9 mouse cellular contexts compared by ENCODE assay signal in the genomic region with DNA sequence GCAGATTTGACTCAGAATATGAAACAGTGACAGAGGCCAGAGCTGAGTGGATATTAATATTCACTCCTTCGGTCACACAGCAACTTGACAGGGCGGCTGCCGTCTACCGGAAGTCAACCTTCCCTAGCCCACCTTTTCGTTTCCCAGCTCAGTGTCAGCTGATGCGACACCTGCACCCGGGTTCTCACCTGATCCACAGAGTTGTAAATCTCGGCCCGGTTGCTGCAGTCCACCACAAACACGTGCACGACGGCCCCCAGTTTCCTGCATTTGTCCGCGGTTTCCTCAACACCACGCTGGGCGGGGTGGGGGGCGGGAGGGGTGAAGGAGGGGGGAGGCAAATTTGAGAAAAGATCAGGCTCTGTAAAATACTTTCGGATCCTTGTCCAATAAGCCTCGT. TPM values are rescaled to one million over a fixed set of nuclear protein-coding genes. Genes with fewer than 3 reads are reported as not detected.
DNase-seq lines count a peak whose midpoint lies in the region; ATAC-seq and TF ChIP-seq lines count a peak whose summit lies in the region.
"Had no signal": no experiment of that assay in that cellular context is flagged by ENCODE, and none has a peak within 500 bp of the region (broad histone marks: within the 10 kb centered on the region; RNA-seq: fewer than 3 reads in every experiment).

No protein-coding gene starts in this region.

- TF ChIP-seq RAD21 in CH12.LX (IDR thresholded peaks at IDR 0.05; ENCODE audit: low read depth, low read length) = no peak

- no peaks in the 10 kb centered on the region for H3K79me2 ChIP-seq in CH12.LX (replicated peaks; ENCODE audit: control insufficient read depth, extremely low read depth, insufficient read depth, poor library complexity, severe bottlenecking)

- no peaks in the 10 kb centered on the region for H3K27me3 ChIP-seq in kidney, embryonic 16.5 days (ENCODE audit: insufficient read depth, low read length)
- H3K27me3 ChIP-seq in CH12.LX (replicated peaks) = no peaks in the 10 kb centered on the region
- peaks cover 37% of the 10 kb centered on the region for H3K27me3 ChIP-seq in megakaryocyte, embryonic 14.5 days (replicated peaks)
- H3K27me3 ChIP-seq in midbrain, embryonic 10.5 days (ENCODE audit: low read depth, poor library complexity, severe bottlenecking) = no peaks in the 10 kb centered on the region
- H3K27me3 ChIP-seq: hindbrain, embryonic 13.5 days; neural tube, embryonic 13.5 days had no signal

- H3K9me3 ChIP-seq in kidney, embryonic 16.5 days (ENCODE audit: low read length) = no peaks in the 10 kb centered on the region
- H3K9me3 ChIP-seq in CH12.LX (replicated peaks; ENCODE audit: low read length) = no peaks in the 10 kb centered on the region
- no peaks in the 10 kb centered on the region for H3K9me3 ChIP-seq in megakaryocyte, embryonic 14.5 days
- H3K9me3 ChIP-seq in midbrain, embryonic 10.5 days (replicated peaks) = no peaks in the 10 kb centered on the region
- H3K9me3 ChIP-seq: hindbrain, embryonic 13.5 days; neural tube, embryonic 13.5 days had no signal

- peak overlapping the region; percentile 18; the same call in 1 of the 2 replicates for H3K4me3 ChIP-seq in kidney, embryonic 16.5 days (ENCODE audit: low read length)
- peak overlapping the region in 2 of 3 experiments; percentile 7 to 60 for H3K4me3 ChIP-seq in CH12.LX (replicated peaks in 1 of 3; ENCODE audit: low read depth in 2 of 3, low read length in 2 of 3, poor library complexity in 1 of 3)
- peak overlapping the region; percentile 64 for H3K4me3 ChIP-seq in megakaryocyte, embryonic 14.5 days (replicated peaks)
- H3K4me3 ChIP-seq in midbrain, embryonic 10.5 days = no peak overlapping the region
- H3K4me3 ChIP-seq: hindbrain, embryonic 13.5 days; neural tube, embryonic 13.5 days had no signal

- H3K9ac ChIP-seq in kidney, embryonic 16.5 days (replicated peaks; ENCODE audit: low read length) = no peak overlapping the region
- peak overlapping the region; percentile 51 for H3K9ac ChIP-seq in CH12.LX (ENCODE audit: insufficient read depth, low read depth)
- H3K9ac ChIP-seq: hindbrain, embryonic 13.5 days; neural tube, embryonic 13.5 days had no signal

- 48% methylated on average over 19 of the region's 19 CpGs for WGBS in kidney, embryonic 16.5 days
- 78% methylated on average over 19 of the region's 19 CpGs for WGBS in midbrain, embryonic 10.5 days

- intact Hi-C loops in gastrocnemius, postnatal 14 days (cut with DNase I; ENCODE audit: low total_unique reads) = no loop called here

- no peak for TF ChIP-seq POLR2A in CH12.LX (IDR thresholded peaks at IDR 0.05; ENCODE audit: low read depth, low read length)

- no peak for TF ChIP-seq EP300 in CH12.LX (IDR thresholded peaks at IDR 0.05; ENCODE audit: low read length)

- H3K4me2 ChIP-seq in kidney, embryonic 16.5 days (replicated peaks; ENCODE audit: low read depth, low read length) = peak overlapping the region; percentile 39
- H3K4me2 ChIP-seq in CH12.LX (ENCODE audit: insufficient read depth, low read depth, poor library complexity, severe bottlenecking) = peak overlapping the region; percentile 63
- H3K4me2 ChIP-seq: hindbrain, embryonic 13.5 days; neural tube, embryonic 13.5 days had no signal

- in situ Hi-C loops in CH12.LX (cut with MboI; ENCODE audit: low pct_ligation_motif_present, low pct_unique_long_range_greater_than_20kb, low sequenced_read_pairs) = no loop called here

- ATAC-seq in kidney, embryonic 16.5 days (ENCODE audit: low FRiP score, low TSS enrichment) = no peak
- ATAC-seq in granulocyte monocyte progenitor cell, adult 5-6 weeks (replicated peaks; ENCODE audit: poor library complexity, severe bottlenecking) = peak; percentile 47

- H3K4me1 ChIP-seq in kidney, embryonic 16.5 days (ENCODE audit: insufficient read depth, low read length) = no peaks in the 10 kb centered on the region
- 0 out of 4 replicates have a peak, but pooled peaks cover 3 to 5% of the 10 kb centered on the region in 2 experiments for H3K4me1 ChIP-seq in CH12.LX (ENCODE audit: control insufficient read depth in 1 of 2, insufficient read depth in 2 of 2)
- H3K4me1 ChIP-seq in megakaryocyte, embryonic 14.5 days = peaks cover 8% of the 10 kb centered on the region
- H3K4me1 ChIP-seq in midbrain, embryonic 10.5 days = no peaks in the 10 kb centered on the region
- H3K4me1 ChIP-seq: hindbrain, embryonic 13.5 days; neural tube, embryonic 13.5 days had no signal

- dilution Hi-C loops in CH12.LX (cut with MboI; ENCODE audit: extremely low pct_ligation_motif_present, extremely low pct_unique_long_range_greater_than_20kb, low sequenced_read_pairs) = no loop called here

- H3K27ac ChIP-seq in kidney, embryonic 16.5 days (ENCODE audit: low read length) = no peak overlapping the region
- no peak overlapping the region for H3K27ac ChIP-seq in CH12.LX (ENCODE audit: insufficient read depth, low read depth)
- no peak overlapping the region for H3K27ac ChIP-seq in midbrain, embryonic 10.5 days (replicated peaks)
- H3K27ac ChIP-seq: hindbrain, embryonic 13.5 days; neural tube, embryonic 13.5 days had no signal

- no peaks in the 10 kb centered on the region for H3K36me3 ChIP-seq in kidney, embryonic 16.5 days (ENCODE audit: insufficient read depth, low read length)
- H3K36me3 ChIP-seq in CH12.LX (replicated peaks in 1 of 2; ENCODE audit: control insufficient read depth in 1 of 2, insufficient read depth in 1 of 2, low read length in 1 of 2) = no peaks in the 10 kb centered on the region
- H3K36me3 ChIP-seq in megakaryocyte, embryonic 14.5 days (replicated peaks; ENCODE audit: low read length) = no peaks in the 10 kb centered on the region
- H3K36me3 ChIP-seq in midbrain, embryonic 10.5 days = no peaks in the 10 kb centered on the region
- H3K36me3 ChIP-seq: hindbrain, embryonic 13.5 days; neural tube, embryonic 13.5 days had no signal

- DNase-seq in kidney, adult 11 months = no peak
- no peak for DNase-seq in CH12.LX (ENCODE audit: extremely low read depth)
- DNase-seq in midbrain, embryonic 10.5 days (ENCODE audit: low spot score) = no peak
- DNase-seq in gastrocnemius, postnatal 14 days = no peak

- TF ChIP-seq CTCF in CH12.LX (conservative IDR thresholded peaks at IDR 0.05 in 1 of 2, IDR thresholded peaks at IDR 0.05 in 1 of 2; ENCODE audit: low read depth in 2 of 2, low read length in 2 of 2) = no peak

TF ChIP-seq in CH12.LX, 34 proteins besides CTCF, POLR2A, EP300 and RAD21 (continues in another document):
- TF ChIP-seq SMC3 (IDR thresholded peaks at IDR 0.05; ENCODE audit: low read depth, low read length) = no peak
- TF ChIP-seq RCOR1 (conservative IDR thresholded peaks at IDR 0.05; ENCODE audit: low read depth, low read length) = no peak
- no peak for TF ChIP-seq CHD2 (IDR thresholded peaks at IDR 0.05; ENCODE audit: low read length)
- TF ChIP-seq UBTF (IDR thresholded peaks at IDR 0.05; ENCODE audit: low read depth, low read length) = no peak
- no peak for TF ChIP-seq MAZ (IDR thresholded peaks at IDR 0.05; ENCODE audit: low read depth, low read length)
- no peak for TF ChIP-seq ZC3H11A (IDR thresholded peaks at IDR 0.05; ENCODE audit: low read depth, low read length)
- TF ChIP-seq MYC (IDR thresholded peaks at IDR 0.05; ENCODE audit: low read depth, low read length) = no peak
- TF ChIP-seq ZNF384 (IDR thresholded peaks at IDR 0.05; ENCODE audit: low read depth, low read length) = no peak
- no peak for TF ChIP-seq ZKSCAN1 (IDR thresholded peaks at IDR 0.05; ENCODE audit: borderline replicate concordance, low read depth, low read length)
- TF ChIP-seq TBP (conservative IDR thresholded peaks at IDR 0.05; ENCODE audit: low read depth, low read length) = no peak
- no peak for TF ChIP-seq POLR2AphosphoS2 (IDR thresholded peaks at IDR 0.05; ENCODE audit: low read depth, low read length)
- TF ChIP-seq IRF4 (IDR thresholded peaks at IDR 0.05; ENCODE audit: low read depth, low read length) = peak; percentile 21; the same call in 1 of the 2 replicates
- TF ChIP-seq BHLHE40 (IDR thresholded peaks at IDR 0.05; ENCODE audit: low read depth, low read length) = peak; percentile 80
- TF ChIP-seq GABPA (IDR thresholded peaks at IDR 0.05; ENCODE audit: insufficient replicate concordance, low read depth, low read length) = no peak
- TF ChIP-seq JUND (conservative IDR thresholded peaks at IDR 0.05; ENCODE audit: low read depth, low read length) = no peak
- no peak for TF ChIP-seq TCF12 (IDR thresholded peaks at IDR 0.05; ENCODE audit: low read depth, low read length)
- no peak for TF ChIP-seq ETS1 (conservative IDR thresholded peaks at IDR 0.05; ENCODE audit: low read depth, low read length)
- TF ChIP-seq MAX (IDR thresholded peaks at IDR 0.05; ENCODE audit: low read length) = no peak
- peak; percentile 48; the same call in 1 of the 2 replicates for TF ChIP-seq MXI1 (IDR thresholded peaks at IDR 0.05; ENCODE audit: low read depth, low read length)
- 0 out of 2 replicates have a peak, but pooled peaks have one; percentile 5 for TF ChIP-seq USF1 (IDR thresholded peaks at IDR 0.05; ENCODE audit: low read depth, low read length)
- no peak for TF ChIP-seq CHD1 (IDR thresholded peaks at IDR 0.05; ENCODE audit: low read depth, low read length)

RNA-seq across cellular contexts. Expression of a gene that starts 4.8 kb away (rescaled TPM):
- polyA plus RNA-seq in kidney, embryonic 16.5 days (2015; fragmentation: Nextera tagmentation; extraction: Ambion mirVana) = 0.18 and 0.20 TPM in 2 replicates
- total RNA-seq in CH12.LX (2012; rRNA removed) (0.55 and 0.64 TPM in 2 replicates), CH12.LX (2014; rRNA removed) (0.36 TPM in 1 of 2 replicates, not detected in the other)
- 0.23 and 0.37 TPM in 2 replicates for polyA plus RNA-seq in CH12.LX (2012; ENCODE audit: insufficient read length, low read depth)
- not detected in 2 replicates for total RNA-seq in granulocyte monocyte progenitor cell, adult 5-6 weeks (2014; fragmentation: Nextera tagmentation)
- not detected in 2 replicates for total RNA-seq in granulocyte monocyte progenitor cell, adult 5-6 weeks (2017)
- polyA plus RNA-seq in megakaryocyte, embryonic 14.5 days (2012; ENCODE audit: insufficient read depth, low replicate concordance) = not detected in 2 replicates
- polyA plus RNA-seq in midbrain, embryonic 10.5 days (2016; fragmentation: Nextera tagmentation; extraction: Ambion mirVana) = not detected in 2 replicates
- not detected for total RNA-seq in gastrocnemius, postnatal 14 days (2021)
- polyA plus RNA-seq: hindbrain, embryonic 13.5 days; neural tube, embryonic 13.5 days had no signal

RNA-seq across cellular contexts. Expression of a gene that starts 49.3 kb away (rescaled TPM):
- 6.2 and 7.9 TPM in 2 replicates for polyA plus RNA-seq in kidney, embryonic 16.5 days (2015; fragmentation: Nextera tagmentation; extraction: Ambion mirVana)
- total RNA-seq in CH12.LX (2012; rRNA removed) (7.7 and 9.4 TPM in 2 replicates), CH12.LX (2014; rRNA removed) (15.3 and 17.3 TPM in 2 replicates)
- 23.1 and 25.8 TPM in 2 replicates for polyA plus RNA-seq in CH12.LX (2012; ENCODE audit: insufficient read length, low read depth)
- total RNA-seq in granulocyte monocyte progenitor cell, adult 5-6 weeks (2014; fragmentation: Nextera tagmentation) = 63.1 and 79.0 TPM in 2 replicates
- 79.8 and 93.7 TPM in 2 replicates for total RNA-seq in granulocyte monocyte progenitor cell, adult 5-6 weeks (2017)
- 0.63 TPM in 1 of 2 replicates, not detected in the other for polyA plus RNA-seq in megakaryocyte, embryonic 14.5 days (2012; ENCODE audit: insufficient read depth, low replicate concordance)
- 1.3 and 1.6 TPM in 2 replicates for polyA plus RNA-seq in midbrain, embryonic 10.5 days (2016; fragmentation: Nextera tagmentation; extraction: Ambion mirVana)
- 10 to 100 TPM; 13.7 to 14.1 TPM for total RNA-seq in gastrocnemius, postnatal 14 days (2021)
